Mouse (Mus musculus): ENCODE measurements around the gene Gm8879. TPM values are rescaled to one million over a fixed set of nuclear protein-coding genes. Genes with fewer than 3 reads are reported as not detected.
"Not testable (repeated sequence)": the region's sequence is repeated elsewhere in the genome, so short reads cannot be mapped to it uniquely, and the experiment has no call there.

Gene Gm8879
- not detected in 2 replicates for polyA plus RNA-seq (2015; fragmentation: Nextera tagmentation; extraction: Ambion mirVana)

DNA sequence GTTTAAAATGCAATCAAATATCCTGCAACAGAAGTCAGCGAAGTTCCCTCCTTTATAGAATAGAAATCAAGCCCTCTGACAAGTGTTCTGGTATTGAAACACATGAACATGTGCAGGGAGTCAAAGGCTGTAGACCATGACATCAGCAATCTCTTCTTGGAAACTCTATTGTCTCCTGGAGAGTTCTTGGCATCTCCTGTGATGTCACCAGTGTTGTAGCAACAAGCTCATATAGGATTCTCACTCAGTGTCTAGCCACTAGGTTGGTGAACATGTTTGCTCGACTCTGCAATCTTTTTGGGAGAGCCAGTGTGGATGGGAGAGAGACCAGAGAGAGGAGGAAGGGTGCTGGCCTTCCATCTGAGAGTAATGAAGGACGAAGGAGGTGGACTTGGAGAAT lies at the start of gene Gm8879:
Gene Gm8879, plus strand, starts transcription at position 301 of the 400 bp plus-strand sequence.
- no CpG with 5 or more reads among the region's 3 CpGs for WGBS
- H3K27ac ChIP-seq; H3K9me3 ChIP-seq; H3K4me1 ChIP-seq (replicated peaks); H3K36me3 ChIP-seq; H3K4me2 ChIP-seq (replicated peaks); H3K4me3 ChIP-seq (replicated peaks); H3K27me3 ChIP-seq (replicated peaks); H3K9ac ChIP-seq; ATAC-seq: not testable (repeated sequence)

DNA sequence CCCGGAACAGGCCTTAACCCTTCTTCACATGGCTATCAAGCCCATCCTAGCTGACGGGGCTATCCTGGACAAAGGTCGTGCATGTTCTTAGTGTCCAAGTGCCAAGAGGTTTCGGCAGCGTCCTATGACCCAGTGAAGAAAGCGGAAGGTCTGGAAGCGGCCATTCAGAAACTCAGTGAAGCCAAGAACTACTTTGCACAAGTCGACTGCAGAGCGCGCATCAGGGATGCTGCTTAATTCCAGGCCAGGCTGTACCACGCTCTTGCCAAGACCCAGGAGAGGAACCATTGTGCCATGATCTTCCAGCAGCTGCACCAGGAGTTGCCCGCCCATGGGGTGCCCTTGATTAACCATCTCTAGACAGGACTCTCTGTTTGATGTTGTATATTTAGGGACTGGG lies 10.6 kb downstream of the Gm8879 start:
- not testable (repeated sequence) for H3K4me3 ChIP-seq (replicated peaks); H3K27ac ChIP-seq; H3K36me3 ChIP-seq; ATAC-seq; H3K9ac ChIP-seq; H3K9me3 ChIP-seq; H3K27me3 ChIP-seq (replicated peaks); H3K4me2 ChIP-seq (replicated peaks); H3K4me1 ChIP-seq (replicated peaks)
- WGBS = 92% methylated on average over 12 of the region's 12 CpGs

Other genes starting within 250 kb of the Gm8879 start
- gene Gm8871, start 179.8 kb upstream of the Gm8879 start, polyA plus RNA-seq (2015; fragmentation: Nextera tagmentation; extraction: Ambion mirVana) = not detected in 2 replicates
- not detected in 2 replicates for gene Gm8857, start 179.8 kb upstream of the Gm8879 start, polyA plus RNA-seq (2015; fragmentation: Nextera tagmentation; extraction: Ambion mirVana)
- gene Gm5861, start 55.4 kb downstream of the Gm8879 start, polyA plus RNA-seq (2015; fragmentation: Nextera tagmentation; extraction: Ambion mirVana) = not detected in 2 replicates
- gene Gm8890, start 128.4 kb downstream of the Gm8879 start, polyA plus RNA-seq (2015; fragmentation: Nextera tagmentation; extraction: Ambion mirVana) = not detected in 2 replicates
- not detected in 2 replicates for gene Speer1, start 213.9 kb downstream of the Gm8879 start, polyA plus RNA-seq (2015; fragmentation: Nextera tagmentation; extraction: Ambion mirVana)